Mouse (Mus musculus): Measurements from ENCODE around the gene Galc. TPM values are rescaled to one million over a fixed set of nuclear protein-coding genes. Genes with fewer than 3 reads are reported as not detected.

Gene Galc
- polyA plus RNA-seq, 1 experiment: 1.8 TPM

- Histone ChIP-seq H3K27ac (ENCODE audit: insufficient read depth, low read depth, low read length) (peak overlapping the region; percentile 39), H3K4me3 (ENCODE audit: low read depth, low read length) (peak overlapping the region; percentile 44), H3K36me3 (ENCODE audit: control insufficient read depth, insufficient read depth, low read length) (no peaks in the 10 kb centered on the region; the same call in 1 of the 2 replicates), H3K4me1 (ENCODE audit: control insufficient read depth, insufficient read depth, insufficient read length, low read length) (no peaks in the 10 kb centered on the region), H3K27me3 (ENCODE audit: control insufficient read depth, insufficient read depth, low read length) (no peaks in the 10 kb centered on the region)
- TF ChIP-seq POLR2A (IDR thresholded peaks at IDR 0.05; ENCODE audit: low read depth, low read length) (no peak), CTCF (IDR thresholded peaks at IDR 0.05; ENCODE audit: extremely low read depth, insufficient read length, insufficient replicate concordance, low read depth, low read length) (no peak)
- WGBS: 64% methylated on average over 17 of the region's 17 CpGs
Measured at GRCm38 (mm10) chr12:98269791-98270745, 10.8 kb upstream of the Galc start.

GRCm38 (mm10) chr12:98268441-98269369 lies 9.4 kb upstream of the Galc start, which contains the start of gene Gpr65:
Gene Gpr65, plus strand, starts transcription at chr12:98268635.
- 75% methylated on average over 13 of the region's 13 CpGs for WGBS
- no peak for TF ChIP-seq CTCF (IDR thresholded peaks at IDR 0.05; ENCODE audit: extremely low read depth, insufficient read length, insufficient replicate concordance, low read depth, low read length)
- no peak for TF ChIP-seq POLR2A (IDR thresholded peaks at IDR 0.05; ENCODE audit: low read depth, low read length)
- Histone ChIP-seq H3K27me3 (ENCODE audit: control insufficient read depth, insufficient read depth, low read length) (no peaks in the 10 kb centered on the region), H3K27ac (ENCODE audit: insufficient read depth, low read depth, low read length) (peak within 1 kb of the TSS; percentile 40), H3K4me3 (ENCODE audit: low read depth, low read length) (peak within 1 kb of the TSS; percentile 44; the same call in 1 of the 2 replicates), H3K4me1 (ENCODE audit: control insufficient read depth, insufficient read depth, insufficient read length, low read length) (no peaks in the 10 kb centered on the region), H3K36me3 (ENCODE audit: control insufficient read depth, insufficient read depth, low read length) (no peaks in the 10 kb centered on the region)

GRCm38 (mm10) chr12:98265697-98266096 lies 6.4 kb upstream of the Galc start:
- H3K27me3 ChIP-seq (ENCODE audit: control insufficient read depth, insufficient read depth, low read length): no peaks in the 10 kb centered on the region
- no peaks in the 10 kb centered on the region for H3K36me3 ChIP-seq (ENCODE audit: control insufficient read depth, insufficient read depth, low read length)
- no peak overlapping the region for H3K4me3 ChIP-seq (ENCODE audit: low read depth, low read length)
- no peaks in the 10 kb centered on the region for H3K4me1 ChIP-seq (ENCODE audit: control insufficient read depth, insufficient read depth, insufficient read length, low read length)
- no peak overlapping the region for H3K27ac ChIP-seq (ENCODE audit: insufficient read depth, low read depth, low read length)
- TF ChIP-seq CTCF (IDR thresholded peaks at IDR 0.05; ENCODE audit: extremely low read depth, insufficient read length, insufficient replicate concordance, low read depth, low read length) (no peak), POLR2A (IDR thresholded peaks at IDR 0.05; ENCODE audit: low read depth, low read length) (no peak)
- 81% methylated on average over 9 of the region's 9 CpGs for WGBS

GRCm38 (mm10) chr12:98259518-98259852 lies 226 bp upstream of the Galc start:
- no peaks in the 10 kb centered on the region for H3K4me1 ChIP-seq (ENCODE audit: control insufficient read depth, insufficient read depth, insufficient read length, low read length)
- H3K27ac ChIP-seq (ENCODE audit: insufficient read depth, low read depth, low read length): no peak overlapping the region
- under 1% methylated on average over 12 of the region's 12 CpGs for WGBS
- peak overlapping the region; percentile 94 for H3K4me3 ChIP-seq (ENCODE audit: low read depth, low read length)
- no peak for TF ChIP-seq POLR2A (IDR thresholded peaks at IDR 0.05; ENCODE audit: low read depth, low read length)
- no peak for TF ChIP-seq CTCF (IDR thresholded peaks at IDR 0.05; ENCODE audit: extremely low read depth, insufficient read length, insufficient replicate concordance, low read depth, low read length)
- no peaks in the 10 kb centered on the region for H3K27me3 ChIP-seq (ENCODE audit: control insufficient read depth, insufficient read depth, low read length)
- no peaks in the 10 kb centered on the region for H3K36me3 ChIP-seq (ENCODE audit: control insufficient read depth, insufficient read depth, low read length)

- H3K27ac ChIP-seq (ENCODE audit: insufficient read depth, low read depth, low read length): no peak overlapping the region
- H3K36me3 ChIP-seq (ENCODE audit: control insufficient read depth, insufficient read depth, low read length): no peaks in the 10 kb centered on the region
- peak overlapping the region; percentile 94 for H3K4me3 ChIP-seq (ENCODE audit: low read depth, low read length)
- TF ChIP-seq CTCF (IDR thresholded peaks at IDR 0.05; ENCODE audit: extremely low read depth, insufficient read length, insufficient replicate concordance, low read depth, low read length) (no peak), POLR2A (IDR thresholded peaks at IDR 0.05; ENCODE audit: low read depth, low read length) (no peak)
- H3K4me1 ChIP-seq (ENCODE audit: control insufficient read depth, insufficient read depth, insufficient read length, low read length): no peaks in the 10 kb centered on the region
- H3K27me3 ChIP-seq (ENCODE audit: control insufficient read depth, insufficient read depth, low read length): no peaks in the 10 kb centered on the region
- WGBS: 3% methylated on average over 8 of the region's 8 CpGs
Measured at GRCm38 (mm10) chr12:98258371-98258844, 851 bp downstream of the Galc start.

GRCm38 (mm10) chr12:98255373-98255995 lies 3.8 kb downstream of the Galc start:
- Histone ChIP-seq H3K27me3 (ENCODE audit: control insufficient read depth, insufficient read depth, low read length) (no peaks in the 10 kb centered on the region), H3K4me1 (ENCODE audit: control insufficient read depth, insufficient read depth, insufficient read length, low read length) (no peaks in the 10 kb centered on the region), H3K27ac (ENCODE audit: insufficient read depth, low read depth, low read length) (no peak overlapping the region), H3K4me3 (ENCODE audit: low read depth, low read length) (no peak overlapping the region), H3K36me3 (ENCODE audit: control insufficient read depth, insufficient read depth, low read length) (peaks cover 1% of the 10 kb centered on the region; the same call in 1 of the 2 replicates)
- WGBS: 88% methylated on average over 13 of the region's 13 CpGs
- TF ChIP-seq CTCF (IDR thresholded peaks at IDR 0.05; ENCODE audit: extremely low read depth, insufficient read length, insufficient replicate concordance, low read depth, low read length) (no peak), POLR2A (IDR thresholded peaks at IDR 0.05; ENCODE audit: low read depth, low read length) (no peak)
